Mouse (Mus musculus) erythroblast, embryonic 14.5 days (primary cell): ENCODE measurements around the gene Hoxb9. TPM values are rescaled to one million over a fixed set of nuclear protein-coding genes. Genes with fewer than 3 reads are reported as not detected.

Experiments
- H3K27me3 ChIP-seq: 2 replicates; pipeline ENCODE4 v1.6.1; 2012; ENCODE audit warnings: inconsistent platforms; ENCODE audit not compliant: control insufficient read depth
- H3K36me3 ChIP-seq: 2 replicates; pipeline ENCODE4 v1.6.1; 2012; ENCODE audit warnings: mild to moderate bottlenecking, inconsistent platforms; ENCODE audit not compliant: control insufficient read depth
- H3K4me1 ChIP-seq: 2 replicates; pipeline ENCODE4 v1.6.1; 2012; ENCODE audit warnings: inconsistent platforms; ENCODE audit not compliant: control insufficient read depth
- H3K4me3 ChIP-seq: replicated peaks from 2 replicates; pipeline ENCODE3; 2012; ENCODE audit warnings: moderate library complexity, mild to moderate bottlenecking, inconsistent platforms
- H3K9me3 ChIP-seq: 2 replicates; pipeline ENCODE4 v1.6.1; 2012; ENCODE audit warnings: low read length, inconsistent platforms, mixed read lengths; ENCODE audit not compliant: control insufficient read depth
- GATA1 ChIP-seq: IDR thresholded peaks from 2 replicates; pipeline ENCODE4 v1.6.1; 2012; ENCODE audit warnings: low read length, inconsistent platforms, mixed read lengths
- TAL1 ChIP-seq: IDR thresholded peaks from 3 replicates; pipeline ENCODE4 v1.6.1; 2012; ENCODE audit warnings: low read length, inconsistent platforms, mixed read lengths
- polyA plus RNA-seq: library from polyadenylated mRNA; stranded (reverse); fragments of >175 nt; gene quantifications from 2 replicates; pipeline ENCODE4 v1.2.3, GENCODE M21; 2012

The Hoxb9 gene
- polyA plus RNA-seq, 1 experiment, result not detected

GRCm38 (mm10) chr11:96323154-96323553, 51.9 kb downstream of the Hoxb9 start, which contains the start of gene Hoxb3:
TSS of gene Hoxb3 (plus strand) at chr11:96323326.
- Histone ChIP-seq H3K4me3 (no peak within 1 kb of the TSS), H3K36me3 (no peaks in the 10 kb centered on the region), H3K27me3 (peaks cover 96% of the 10 kb centered on the region), H3K4me1 (no peaks in the 10 kb centered on the region), H3K9me3 (no peaks in the 10 kb centered on the region)
- TF ChIP-seq GATA1 (no peak), TAL1 (no peak)

- Histone ChIP-seq H3K9me3 (no peaks in the 10 kb centered on the region), H3K4me3 (no peak overlapping the region), H3K4me1 (no peaks in the 10 kb centered on the region), H3K27me3 (peaks cover 96% of the 10 kb centered on the region), H3K36me3 (no peaks in the 10 kb centered on the region)
- TF ChIP-seq GATA1, result no peak
- TF ChIP-seq TAL1, result no peak
These were observed 52.9 kb downstream of the Hoxb9 start for GRCm38 (mm10) chr11:96324125-96324524.

GRCm38 (mm10) chr11:96324965-96325364, 53.7 kb downstream of the Hoxb9 start:
- TF ChIP-seq GATA1 (no peak), TAL1 (no peak)
- Histone ChIP-seq H3K36me3 (no peaks in the 10 kb centered on the region), H3K9me3 (no peaks in the 10 kb centered on the region), H3K27me3 (peaks cover 94% of the 10 kb centered on the region), H3K4me3 (no peak overlapping the region), H3K4me1 (no peaks in the 10 kb centered on the region)

DNA sequence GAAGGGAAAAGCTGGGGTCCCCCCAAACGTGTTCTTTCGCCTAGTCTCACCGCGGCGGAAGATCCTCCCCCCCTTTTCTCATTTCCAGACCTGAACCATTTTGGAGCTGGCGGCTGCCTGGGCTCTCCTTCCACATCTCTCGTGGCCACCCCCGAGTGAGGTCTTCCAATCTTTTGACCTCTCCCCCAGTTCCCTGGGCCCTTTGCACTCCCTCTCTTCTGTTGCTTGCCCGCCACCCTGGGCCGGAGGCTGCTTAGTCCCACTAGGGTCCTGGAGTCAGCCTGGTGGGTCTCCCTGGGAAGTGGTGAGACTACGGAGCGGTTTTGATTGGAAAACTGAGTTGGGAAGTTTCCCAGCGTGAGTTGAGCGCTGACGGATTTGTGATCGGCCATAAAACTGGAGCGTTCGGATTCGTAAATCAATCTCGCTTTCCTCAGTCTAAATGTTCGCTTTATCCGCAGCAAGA, 54.5 kb downstream of the Hoxb9 start:
- Histone ChIP-seq H3K36me3 (no peaks in the 10 kb centered on the region), H3K4me3 (no peak overlapping the region), H3K9me3 (no peaks in the 10 kb centered on the region), H3K27me3 (peaks cover 94% of the 10 kb centered on the region), H3K4me1 (no peaks in the 10 kb centered on the region)
- TF ChIP-seq TAL1, result no peak

Other genes starting within 250 kb of the Hoxb9 start
- not detected in 2 replicates for gene Gip, start 246.9 kb upstream of the Hoxb9 start, polyA plus RNA-seq
- 17.0 and 17.7 TPM in 2 replicates for gene Snf8, start 236.6 kb upstream of the Hoxb9 start, polyA plus RNA-seq
- 1.1 and 1.5 TPM in 2 replicates for gene Ube2z, start 206.1 kb upstream of the Hoxb9 start, polyA plus RNA-seq
- gene Atp5g1, start 195.8 kb upstream of the Hoxb9 start, polyA plus RNA-seq, result 12.4 and 31.7 TPM in 2 replicates
- 0.02 TPM in 1 of 2 replicates, not detected in the other for gene Calcoco2, start 159.5 kb upstream of the Hoxb9 start, polyA plus RNA-seq
- not detected in 2 replicates for gene Ttll6, start 137.7 kb upstream of the Hoxb9 start, polyA plus RNA-seq
- 0.02 TPM in 2 replicates for gene Hoxb13, start 77.1 kb upstream of the Hoxb9 start, polyA plus RNA-seq
- gene Hoxb8, start 10.4 kb downstream of the Hoxb9 start, polyA plus RNA-seq, result not detected in 2 replicates
- not detected in 2 replicates for gene Hoxb7, start 15.2 kb downstream of the Hoxb9 start, polyA plus RNA-seq
- gene Hoxb6, start 21.0 kb downstream of the Hoxb9 start, polyA plus RNA-seq, result not detected in 2 replicates
- 0.02 TPM in 1 of 2 replicates, not detected in the other for gene Hoxb5, start 31.9 kb downstream of the Hoxb9 start, polyA plus RNA-seq
- gene Hoxb4, start 46.8 kb downstream of the Hoxb9 start, polyA plus RNA-seq, result not detected in 2 replicates
- 0.01 TPM in 1 of 2 replicates, not detected in the other for gene Hoxb3, start 51.9 kb downstream of the Hoxb9 start, polyA plus RNA-seq
- not detected in 2 replicates for gene Hoxb2, start 79.1 kb downstream of the Hoxb9 start, polyA plus RNA-seq
- not detected in 2 replicates for gene Hoxb1, start 94.3 kb downstream of the Hoxb9 start, polyA plus RNA-seq
- gene Skap1, start 193.1 kb downstream of the Hoxb9 start, polyA plus RNA-seq, result 0.08 TPM in 1 of 2 replicates, not detected in the other